Mouse (Mus musculus): Measurements from ENCODE around the gene Sebox.

Gene Sebox

DNA sequence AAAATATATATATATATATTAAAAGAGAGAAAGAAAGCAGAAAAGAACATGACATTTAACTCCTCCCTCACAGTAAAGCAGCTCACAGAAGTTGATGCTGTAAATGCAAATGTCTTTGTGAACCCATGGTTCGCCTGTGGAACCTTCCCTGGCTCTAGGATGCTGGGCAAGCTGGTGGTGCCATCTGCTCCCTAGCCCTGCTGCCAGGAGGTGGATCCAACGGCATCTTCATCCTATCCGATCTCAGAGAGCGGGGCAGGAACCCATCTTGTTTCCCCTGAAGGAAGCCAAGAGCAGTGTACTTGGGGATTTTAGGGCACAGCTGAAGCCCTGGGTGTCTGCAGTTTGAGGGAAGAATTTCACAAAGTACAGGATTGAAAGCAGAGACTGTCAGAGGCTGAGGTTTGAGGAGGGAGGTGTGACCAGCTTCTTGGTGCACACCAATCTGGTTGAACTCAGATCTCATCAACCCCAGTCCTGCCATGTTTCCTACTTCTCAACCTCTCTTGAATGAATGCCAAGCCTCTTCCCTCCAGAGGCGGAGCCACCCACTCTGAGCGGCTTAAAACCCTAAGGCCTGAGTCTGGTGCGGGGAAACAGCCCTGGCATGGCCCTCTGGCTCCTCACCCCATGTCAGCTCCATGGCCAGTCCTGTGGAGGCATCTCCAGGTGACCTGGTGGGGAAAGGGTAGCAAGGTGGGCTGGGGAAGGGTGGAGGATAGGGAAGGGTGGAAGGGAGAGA lies at the start of gene Sebox:
Sebox (plus strand) TSS at position 539 of the 742 bp plus-strand sequence.
- no peak for DNase-seq (ENCODE audit: low spot score in 2 of 2)

- peak in 1 of 2 experiments; percentile 43 for DNase-seq (ENCODE audit: low spot score in 2 of 2)
These were observed 49.6 kb upstream of the Sebox start for GRCm38 (mm10) chr11:78453675-78454074.

- DNase-seq (ENCODE audit: low spot score in 2 of 2), result no peak
These were observed 49.0 kb upstream of the Sebox start for GRCm38 (mm10) chr11:78454276-78454675.

- no peak for DNase-seq (ENCODE audit: low spot score in 2 of 2)
These were observed 47.9 kb upstream of the Sebox start for GRCm38 (mm10) chr11:78455308-78455707.

- DNase-seq (ENCODE audit: low spot score in 2 of 2), result no peak
These were observed 44.5 kb upstream of the Sebox start for GRCm38 (mm10) chr11:78458740-78459139.

DNA sequence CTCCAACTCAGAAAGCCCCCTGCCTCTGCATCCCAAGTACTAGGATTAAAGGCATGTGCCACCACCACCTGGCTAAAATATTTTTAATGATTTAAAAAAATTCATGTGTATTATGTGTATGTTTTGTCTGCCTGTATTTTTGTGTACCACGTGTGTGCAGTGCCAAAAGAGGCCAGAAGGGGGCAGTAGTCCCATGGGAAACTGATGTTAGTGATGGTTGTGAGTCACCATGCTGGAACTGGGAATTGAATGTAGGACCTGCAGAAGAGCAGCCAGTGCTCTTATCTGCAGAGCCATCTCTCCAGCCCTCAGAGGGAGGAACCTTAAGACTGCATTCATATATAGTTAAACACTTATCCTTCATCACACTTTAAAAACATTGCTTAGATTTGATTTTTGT lies 41.4 kb upstream of the Sebox start:
- no peak for DNase-seq (ENCODE audit: low spot score in 2 of 2)

- DNase-seq (ENCODE audit: low spot score in 2 of 2), result no peak
These were observed 40.6 kb upstream of the Sebox start for GRCm38 (mm10) chr11:78462669-78463068.

GRCm38 (mm10) chr11:78463286-78464036 lies 39.8 kb upstream of the Sebox start:
- DNase-seq (ENCODE audit: low spot score in 2 of 2), result no peak

GRCm38 (mm10) chr11:78465116-78465515 lies 38.1 kb upstream of the Sebox start:
- DNase-seq (ENCODE audit: low spot score in 2 of 2), result no peak

GRCm38 (mm10) chr11:78465568-78466180 lies 37.6 kb upstream of the Sebox start, which contains the start of gene Slc46a1:
TSS of gene Slc46a1 (plus strand) at chr11:78465697.
- peak; percentile 69 to 73 for DNase-seq (ENCODE audit: low spot score in 2 of 2)

DNA sequence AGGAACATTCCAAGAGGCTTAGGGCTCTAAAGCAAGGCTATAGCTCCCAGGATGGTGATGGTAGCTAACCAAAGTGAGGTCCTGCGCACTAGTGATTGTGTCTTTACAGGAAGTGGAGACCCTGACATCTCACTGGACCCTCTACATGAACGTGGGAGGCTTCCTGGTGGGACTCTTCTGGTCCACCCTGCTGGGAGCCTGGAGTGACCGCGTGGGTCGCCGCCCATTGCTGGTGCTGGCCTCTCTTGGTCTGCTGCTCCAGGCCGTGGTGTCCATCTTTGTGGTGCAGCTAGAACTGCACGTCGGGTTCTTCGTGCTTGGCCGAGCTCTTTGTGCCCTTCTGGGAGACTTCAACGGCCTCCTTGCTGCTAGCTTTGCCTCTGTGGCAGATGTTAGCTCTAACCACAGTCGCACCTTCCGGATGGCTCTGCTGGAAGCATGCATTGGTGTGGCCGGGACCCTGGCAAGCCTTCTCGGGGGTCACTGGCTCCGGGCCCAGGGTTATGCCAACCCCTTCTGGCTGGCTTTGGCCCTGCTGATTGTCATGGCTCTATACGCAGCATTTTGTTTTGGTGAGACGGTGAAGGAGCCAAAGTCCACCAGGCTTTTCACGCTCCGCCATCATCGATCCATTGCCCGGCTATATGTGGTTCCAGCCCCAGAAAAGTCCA lies 36.9 kb upstream of the Sebox start:
- DNase-seq (ENCODE audit: low spot score in 2 of 2), result no peak

DNA sequence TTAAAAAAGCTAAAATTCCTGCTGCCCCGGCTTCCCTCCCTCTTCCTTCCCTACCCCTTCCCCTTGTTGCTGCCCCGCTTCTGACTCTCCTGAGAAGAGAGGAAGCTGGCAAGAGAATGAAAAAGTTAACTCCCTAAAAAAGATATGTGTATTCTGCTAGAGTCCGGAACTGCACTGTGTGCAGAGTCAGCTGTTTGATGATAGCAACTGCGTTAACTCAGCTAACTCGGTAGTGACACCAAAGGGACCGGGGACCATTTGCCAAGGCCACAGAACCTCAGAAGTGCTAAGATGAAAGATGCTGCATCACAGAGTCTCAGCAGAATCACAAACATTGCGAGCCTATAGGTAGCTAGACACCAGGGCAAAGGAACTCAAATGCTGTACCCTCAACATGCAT lies 35.7 kb upstream of the Sebox start:
- DNase-seq (ENCODE audit: low spot score in 2 of 2), result no peak

GRCm38 (mm10) chr11:78467932-78468331 lies 35.3 kb upstream of the Sebox start:
- DNase-seq (ENCODE audit: low spot score in 2 of 2), result no peak

DNA sequence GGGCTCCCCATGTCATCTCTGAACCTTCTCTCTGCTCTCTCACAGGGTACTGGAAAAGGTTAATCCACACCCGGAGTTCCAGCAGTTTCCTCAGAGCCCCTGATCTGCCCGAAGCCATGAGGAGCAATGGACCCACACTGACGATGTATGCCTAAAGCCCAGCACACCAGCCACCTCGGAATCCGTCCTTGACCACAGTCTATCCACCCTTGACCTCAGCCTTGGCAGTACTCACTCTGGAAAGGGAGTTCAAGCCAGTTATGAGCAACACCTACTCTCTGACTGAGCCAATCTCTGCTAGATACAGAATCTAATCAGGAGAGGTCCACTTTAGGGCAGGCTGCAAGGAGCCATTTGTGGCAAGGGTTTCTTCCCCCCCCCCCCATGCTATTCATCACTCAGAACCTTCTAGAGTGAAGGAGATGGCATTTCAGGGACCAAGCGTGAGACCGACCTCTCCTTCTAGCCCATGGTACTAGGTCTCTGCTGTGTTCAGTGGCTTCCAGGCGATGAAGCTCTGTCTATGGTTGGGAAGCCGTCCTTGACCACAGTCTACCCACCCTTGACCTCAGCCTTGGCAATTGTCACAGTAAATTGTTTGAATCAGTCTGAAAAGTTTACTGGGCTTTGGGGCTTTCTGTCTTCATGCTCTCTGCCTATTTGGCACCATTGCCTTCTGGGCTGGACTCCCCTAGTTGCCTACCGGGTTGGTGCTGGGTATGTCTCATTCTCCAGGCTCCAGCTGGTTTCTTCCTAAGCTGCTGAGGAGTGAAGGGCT lies 31.7 kb upstream of the Sebox start:
- DNase-seq (ENCODE audit: low spot score in 2 of 2), result no peak

DNA sequence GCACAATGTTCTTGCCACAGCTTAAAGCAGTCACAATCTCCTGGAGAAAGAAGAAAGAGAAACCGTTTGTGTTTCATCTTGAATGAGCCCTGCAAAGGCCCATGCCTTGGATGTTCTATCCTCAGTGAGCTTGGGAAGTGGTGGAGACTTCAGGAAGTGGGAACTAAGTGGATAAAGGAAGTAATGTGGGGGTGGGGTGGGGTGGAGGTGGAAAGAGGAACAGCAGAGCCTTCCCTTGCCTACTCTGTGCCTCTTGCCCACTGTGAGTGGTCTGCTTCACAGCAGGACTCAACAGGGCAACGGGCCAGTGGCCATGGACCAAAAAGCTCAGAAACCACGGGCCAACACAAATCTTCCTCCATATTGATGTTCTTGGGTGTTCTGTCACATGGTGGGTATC lies 28.0 kb upstream of the Sebox start:
- DNase-seq (ENCODE audit: low spot score in 2 of 2), result no peak

DNA sequence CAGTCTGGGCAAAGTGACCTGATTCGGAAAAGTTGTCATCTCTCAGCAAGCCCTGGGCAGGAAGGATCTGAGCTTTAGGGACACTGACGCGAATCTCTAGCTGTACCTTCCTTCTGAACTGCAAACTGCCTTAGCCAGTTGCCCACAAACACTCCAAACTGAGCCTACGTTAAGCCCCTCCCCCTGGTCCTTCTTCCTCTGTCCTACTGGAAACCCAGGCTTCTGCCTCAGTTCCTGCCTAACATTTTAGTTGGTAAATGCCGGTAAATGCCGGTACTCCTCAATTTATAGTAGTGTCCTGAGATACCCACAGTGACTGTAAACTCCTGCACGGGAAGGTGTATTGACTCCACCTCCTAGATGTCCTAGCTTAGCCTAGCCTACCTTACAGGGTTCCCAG lies 19.6 kb upstream of the Sebox start:
- no peak for DNase-seq (ENCODE audit: low spot score in 2 of 2)

DNA sequence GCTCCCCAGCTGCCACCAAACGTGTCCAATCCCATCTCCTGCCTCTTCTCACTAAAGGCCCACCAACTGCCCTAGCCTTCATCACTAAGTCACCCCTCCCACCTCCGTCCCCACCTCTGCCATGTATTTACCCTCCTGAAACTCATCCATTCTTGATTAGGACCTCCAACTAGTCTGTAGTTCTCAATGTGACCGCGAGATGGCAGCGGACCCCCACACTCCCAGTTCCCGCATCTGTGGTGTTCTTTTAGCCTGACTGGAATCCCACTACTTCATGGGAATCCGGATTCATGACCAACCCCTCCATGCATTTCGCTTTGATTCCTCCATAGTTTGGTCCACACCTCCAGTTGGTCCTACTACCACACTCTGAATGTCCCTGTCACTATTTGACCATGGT lies 15.1 kb upstream of the Sebox start:
- DNase-seq (ENCODE audit: low spot score in 2 of 2), result peak; percentile 52 to 76

DNA sequence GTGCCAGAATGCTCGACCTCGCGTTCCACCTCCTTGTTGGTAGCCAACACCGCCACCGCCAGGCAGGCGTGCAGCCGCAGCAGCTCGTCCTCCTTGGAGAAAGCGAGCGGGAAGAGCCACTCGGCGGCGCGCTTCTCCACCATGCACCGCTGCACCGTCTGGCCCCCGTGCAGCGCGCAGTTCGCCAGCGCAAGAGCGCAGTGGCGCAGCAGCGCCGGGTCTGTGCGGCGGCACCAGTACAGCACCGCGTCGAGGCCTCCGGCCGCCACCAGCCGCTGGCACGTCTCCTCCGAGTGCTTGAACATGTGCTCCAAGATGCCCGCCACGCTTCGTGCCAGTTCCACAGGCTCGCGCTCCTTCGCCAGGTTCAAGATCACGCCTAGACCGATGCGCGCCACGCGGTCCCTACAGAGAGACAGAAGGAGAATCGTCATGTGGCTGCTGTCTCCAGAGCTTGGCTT lies 12.4 kb upstream of the Sebox start:
- peak in 1 of 2 experiments; percentile 56 for DNase-seq (ENCODE audit: low spot score in 2 of 2)

DNA sequence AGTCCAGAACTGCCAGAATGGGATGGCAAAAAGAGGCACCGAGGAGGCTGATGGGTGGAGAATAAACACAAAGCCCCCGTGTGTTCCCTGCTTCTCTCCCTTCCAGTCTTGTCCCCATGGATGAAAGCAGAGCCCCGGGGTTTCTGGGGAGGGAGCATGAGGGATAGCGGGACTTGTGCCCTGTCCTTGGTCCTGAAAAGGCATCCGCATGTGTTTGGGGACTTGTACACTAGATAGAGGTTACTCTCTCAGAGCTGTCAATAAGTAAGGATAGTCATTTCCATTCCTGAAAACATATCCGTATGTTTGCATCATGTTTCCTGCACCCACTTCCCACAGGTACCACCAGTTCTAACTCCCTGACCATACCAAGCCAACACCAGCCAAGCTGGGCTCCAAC lies 7.3 kb upstream of the Sebox start:
- no peak for DNase-seq (ENCODE audit: low spot score in 2 of 2)

GRCm38 (mm10) chr11:78497071-78497541 lies 6.1 kb upstream of the Sebox start:
- DNase-seq (ENCODE audit: low spot score in 2 of 2), result peak in 1 of 2 experiments; percentile 51
